Mouse (Mus musculus): ENCODE measurements around the gene Chil3. TPM values are rescaled to one million over a fixed set of nuclear protein-coding genes. Genes with fewer than 3 reads are reported as not detected.
"Not testable (repeated sequence)": the region's sequence is repeated elsewhere in the genome, so short reads cannot be mapped to it uniquely, and the experiment has no call there.

The Chil3 gene
- not detected in 2 replicates for polyA plus RNA-seq (2014; fragmentation: Nextera tagmentation; extraction: Ambion mirVana)

- H3K36me3 ChIP-seq (ENCODE audit: control insufficient read depth, insufficient read depth, low read length), result no peaks in the 10 kb centered on the region
- no peak within 1 kb of the TSS for H3K4me2 ChIP-seq
- peaks cover 6% of the 10 kb centered on the region for H3K9me3 ChIP-seq (replicated peaks; ENCODE audit: control insufficient read depth, low read length)
- H3K27ac ChIP-seq (ENCODE audit: low read depth, low read length), result no peak within 1 kb of the TSS
- no peaks in the 10 kb centered on the region for H3K4me1 ChIP-seq (ENCODE audit: control insufficient read depth, insufficient read depth, low read length)
- no peak within 1 kb of the TSS for H3K9ac ChIP-seq (ENCODE audit: low read depth, low read length)
- ATAC-seq (replicated peaks; ENCODE audit: insufficient number of reproducible peaks, low FRiP score, low TSS enrichment), result no peak
- 67% methylated on average over 3 of the region's 3 CpGs for WGBS (ENCODE audit: insufficient replicate concordance)
- H3K27me3 ChIP-seq (ENCODE audit: control insufficient read depth, insufficient read depth, low read length), result no peaks in the 10 kb centered on the region
- H3K4me3 ChIP-seq (ENCODE audit: low read depth, low read length), result no peak within 1 kb of the TSS
Measured at GRCm38 (mm10) chr3:106167464-106167863, at the start of gene Chil3. Chil3 (minus strand) TSS chr3:106167564.

GRCm38 (mm10) chr3:106198030-106198429 lies 30.7 kb upstream of the Chil3 start:
- not testable (repeated sequence) for H3K4me2 ChIP-seq; H3K27me3 ChIP-seq (ENCODE audit: control insufficient read depth, insufficient read depth, low read length); H3K27ac ChIP-seq (ENCODE audit: low read depth, low read length); H3K4me3 ChIP-seq (ENCODE audit: low read depth, low read length); H3K36me3 ChIP-seq (ENCODE audit: control insufficient read depth, insufficient read depth, low read length); H3K4me1 ChIP-seq (ENCODE audit: control insufficient read depth, insufficient read depth, low read length); H3K9ac ChIP-seq (ENCODE audit: low read depth, low read length); ATAC-seq (replicated peaks; ENCODE audit: insufficient number of reproducible peaks, low FRiP score, low TSS enrichment)
- H3K9me3 ChIP-seq (replicated peaks; ENCODE audit: control insufficient read depth, low read length), result peaks cover 17% of the 10 kb centered on the region
- WGBS (ENCODE audit: insufficient replicate concordance), result 54% methylated on average over 1 of the region's 1 CpGs

- not testable (repeated sequence) for H3K4me2 ChIP-seq; H3K4me1 ChIP-seq (ENCODE audit: control insufficient read depth, insufficient read depth, low read length); H3K9ac ChIP-seq (ENCODE audit: low read depth, low read length); ATAC-seq (replicated peaks; ENCODE audit: insufficient number of reproducible peaks, low FRiP score, low TSS enrichment); H3K27me3 ChIP-seq (ENCODE audit: control insufficient read depth, insufficient read depth, low read length); H3K36me3 ChIP-seq (ENCODE audit: control insufficient read depth, insufficient read depth, low read length); H3K27ac ChIP-seq (ENCODE audit: low read depth, low read length); H3K4me3 ChIP-seq (ENCODE audit: low read depth, low read length)
- 58% methylated on average over 2 of the region's 2 CpGs for WGBS (ENCODE audit: insufficient replicate concordance)
- H3K9me3 ChIP-seq (replicated peaks; ENCODE audit: control insufficient read depth, low read length), result peaks cover 17% of the 10 kb centered on the region
Measured at GRCm38 (mm10) chr3:106197246-106197645, 29.9 kb upstream of the Chil3 start.

- Histone ChIP-seq H3K27ac (ENCODE audit: low read depth, low read length) (no peak overlapping the region), H3K4me1 (ENCODE audit: control insufficient read depth, insufficient read depth, low read length) (no peaks in the 10 kb centered on the region), H3K27me3 (ENCODE audit: control insufficient read depth, insufficient read depth, low read length) (no peaks in the 10 kb centered on the region), H3K9ac (ENCODE audit: low read depth, low read length) (no peak overlapping the region), H3K9me3 (replicated peaks; ENCODE audit: control insufficient read depth, low read length) (peaks cover 17% of the 10 kb centered on the region), H3K4me2 (no peak overlapping the region), H3K4me3 (ENCODE audit: low read depth, low read length) (no peak overlapping the region), H3K36me3 (ENCODE audit: control insufficient read depth, insufficient read depth, low read length) (no peaks in the 10 kb centered on the region)
- ATAC-seq (replicated peaks; ENCODE audit: insufficient number of reproducible peaks, low FRiP score, low TSS enrichment), result no peak
Measured at GRCm38 (mm10) chr3:106196276-106196675, 28.9 kb upstream of the Chil3 start.

- WGBS (ENCODE audit: insufficient replicate concordance), result 82% methylated on average over 12 of the region's 12 CpGs
Measured at GRCm38 (mm10) chr3:106195486-106195885, 28.1 kb upstream of the Chil3 start.

GRCm38 (mm10) chr3:106187991-106188390 lies 20.6 kb upstream of the Chil3 start:
- ATAC-seq (replicated peaks; ENCODE audit: insufficient number of reproducible peaks, low FRiP score, low TSS enrichment), result no peak
- 67% methylated on average over 2 of the region's 2 CpGs for WGBS (ENCODE audit: insufficient replicate concordance)

More at GRCm38 (mm10) chr3:106195486-106195885, 28.1 kb upstream of the Chil3 start:
- H3K4me3 ChIP-seq (ENCODE audit: low read depth, low read length), result no peak overlapping the region
- no peaks in the 10 kb centered on the region for H3K36me3 ChIP-seq (ENCODE audit: control insufficient read depth, insufficient read depth, low read length)
- H3K4me2 ChIP-seq, result no peak overlapping the region
- no peak for ATAC-seq (replicated peaks; ENCODE audit: insufficient number of reproducible peaks, low FRiP score, low TSS enrichment)
- no peak overlapping the region for H3K9ac ChIP-seq (ENCODE audit: low read depth, low read length)
- no peaks in the 10 kb centered on the region for H3K27me3 ChIP-seq (ENCODE audit: control insufficient read depth, insufficient read depth, low read length)
- H3K4me1 ChIP-seq (ENCODE audit: control insufficient read depth, insufficient read depth, low read length), result no peaks in the 10 kb centered on the region
- H3K9me3 ChIP-seq (replicated peaks; ENCODE audit: control insufficient read depth, low read length), result peaks cover 16% of the 10 kb centered on the region
- H3K27ac ChIP-seq (ENCODE audit: low read depth, low read length), result no peak overlapping the region

GRCm38 (mm10) chr3:106177509-106178189 lies 10.3 kb upstream of the Chil3 start:
- WGBS (ENCODE audit: insufficient replicate concordance), result 80% methylated on average over 13 of the region's 13 CpGs
- H3K9ac ChIP-seq (ENCODE audit: low read depth, low read length), result no peak overlapping the region
- H3K4me1 ChIP-seq (ENCODE audit: control insufficient read depth, insufficient read depth, low read length), result no peaks in the 10 kb centered on the region

More at GRCm38 (mm10) chr3:106187991-106188390, 20.6 kb upstream of the Chil3 start:
- H3K4me1 ChIP-seq (ENCODE audit: control insufficient read depth, insufficient read depth, low read length), result no peaks in the 10 kb centered on the region
- peaks cover 23% of the 10 kb centered on the region for H3K9me3 ChIP-seq (replicated peaks; ENCODE audit: control insufficient read depth, low read length)
- H3K4me2 ChIP-seq, result no peak overlapping the region
- H3K36me3 ChIP-seq (ENCODE audit: control insufficient read depth, insufficient read depth, low read length), result no peaks in the 10 kb centered on the region
- H3K4me3 ChIP-seq (ENCODE audit: low read depth, low read length), result no peak overlapping the region
- no peaks in the 10 kb centered on the region for H3K27me3 ChIP-seq (ENCODE audit: control insufficient read depth, insufficient read depth, low read length)
- no peak overlapping the region for H3K9ac ChIP-seq (ENCODE audit: low read depth, low read length)
- no peak overlapping the region for H3K27ac ChIP-seq (ENCODE audit: low read depth, low read length)

GRCm38 (mm10) chr3:106174971-106175370 lies 7.6 kb upstream of the Chil3 start:
- not testable (repeated sequence) for H3K27me3 ChIP-seq (ENCODE audit: control insufficient read depth, insufficient read depth, low read length); H3K27ac ChIP-seq (ENCODE audit: low read depth, low read length); H3K4me1 ChIP-seq (ENCODE audit: control insufficient read depth, insufficient read depth, low read length); ATAC-seq (replicated peaks; ENCODE audit: insufficient number of reproducible peaks, low FRiP score, low TSS enrichment); H3K4me3 ChIP-seq (ENCODE audit: low read depth, low read length); H3K4me2 ChIP-seq; H3K36me3 ChIP-seq (ENCODE audit: control insufficient read depth, insufficient read depth, low read length); H3K9ac ChIP-seq (ENCODE audit: low read depth, low read length)
- WGBS (ENCODE audit: insufficient replicate concordance), result 60% methylated on average over 2 of the region's 2 CpGs
- H3K9me3 ChIP-seq (replicated peaks; ENCODE audit: control insufficient read depth, low read length), result peaks cover 16% of the 10 kb centered on the region

More at GRCm38 (mm10) chr3:106177509-106178189, 10.3 kb upstream of the Chil3 start:
- no peak for ATAC-seq (replicated peaks; ENCODE audit: insufficient number of reproducible peaks, low FRiP score, low TSS enrichment)
- H3K9me3 ChIP-seq (replicated peaks; ENCODE audit: control insufficient read depth, low read length), result peaks cover 16% of the 10 kb centered on the region
- no peak overlapping the region for H3K4me2 ChIP-seq
- no peak overlapping the region for H3K4me3 ChIP-seq (ENCODE audit: low read depth, low read length)
- H3K36me3 ChIP-seq (ENCODE audit: control insufficient read depth, insufficient read depth, low read length), result no peaks in the 10 kb centered on the region
- H3K27ac ChIP-seq (ENCODE audit: low read depth, low read length), result no peak overlapping the region
- H3K27me3 ChIP-seq (ENCODE audit: control insufficient read depth, insufficient read depth, low read length), result no peaks in the 10 kb centered on the region

GRCm38 (mm10) chr3:106172506-106172905 lies 5.1 kb upstream of the Chil3 start:
- H3K4me3 ChIP-seq (ENCODE audit: low read depth, low read length); H3K9ac ChIP-seq (ENCODE audit: low read depth, low read length); H3K4me1 ChIP-seq (ENCODE audit: control insufficient read depth, insufficient read depth, low read length); H3K27ac ChIP-seq (ENCODE audit: low read depth, low read length); H3K27me3 ChIP-seq (ENCODE audit: control insufficient read depth, insufficient read depth, low read length); H3K4me2 ChIP-seq; ATAC-seq (replicated peaks; ENCODE audit: insufficient number of reproducible peaks, low FRiP score, low TSS enrichment); H3K36me3 ChIP-seq (ENCODE audit: control insufficient read depth, insufficient read depth, low read length); H3K9me3 ChIP-seq (replicated peaks; ENCODE audit: control insufficient read depth, low read length): not testable (repeated sequence)
- 75% methylated on average over 2 of the region's 2 CpGs for WGBS (ENCODE audit: insufficient replicate concordance)
